Mouse (Mus musculus): ENCODE measurements around the gene Ctf1. TPM values are rescaled to one million over a fixed set of nuclear protein-coding genes. Genes with fewer than 3 reads are reported as not detected.
A peak's percentile ranks its signal among the peaks of the same experiment; 100 is the strongest.
"Not testable (repeated sequence)": the region's sequence is repeated elsewhere in the genome, so short reads cannot be mapped to it uniquely, and the experiment has no call there.

The Ctf1 gene
- polyA plus RNA-seq, 1 experiment from 2014 or later: 5.8 TPM

DNA sequence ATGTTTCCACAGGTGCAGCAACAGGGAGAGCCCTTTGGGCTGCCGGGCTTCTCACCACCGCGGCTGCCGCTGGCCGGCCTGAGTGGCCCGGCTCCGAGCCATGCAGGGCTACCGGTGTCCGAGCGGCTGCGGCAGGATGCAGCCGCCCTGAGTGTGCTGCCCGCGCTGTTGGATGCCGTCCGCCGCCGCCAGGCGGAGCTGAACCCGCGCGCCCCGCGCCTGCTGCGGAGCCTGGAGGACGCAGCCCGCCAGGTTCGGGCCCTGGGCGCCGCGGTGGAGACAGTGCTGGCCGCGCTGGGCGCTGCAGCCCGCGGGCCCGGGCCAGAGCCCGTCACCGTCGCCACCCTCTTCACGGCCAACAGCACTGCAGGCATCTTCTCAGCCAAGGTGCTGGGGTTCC lies 4.5 kb downstream of the Ctf1 start:
- H3K9ac ChIP-seq (replicated peaks): peak overlapping the region; percentile 45
- H3K4me3 ChIP-seq: peak overlapping the region; percentile 39
- peak; percentile 35 for ATAC-seq (replicated peaks)
- no peaks in the 10 kb centered on the region for H3K27me3 ChIP-seq
- peaks cover 25% of the 10 kb centered on the region for H3K4me1 ChIP-seq
- no peaks in the 10 kb centered on the region for H3K9me3 ChIP-seq
- WGBS: 1% methylated on average over 41 of the region's 41 CpGs
- H3K27ac ChIP-seq (replicated peaks): no peak overlapping the region
- H3K36me3 ChIP-seq: no peaks in the 10 kb centered on the region
- peak overlapping the region; percentile 61 for H3K4me2 ChIP-seq (replicated peaks)

- Histone ChIP-seq H3K27ac (replicated peaks) (no peak overlapping the region), H3K9me3 (no peaks in the 10 kb centered on the region), H3K4me3 (no peak overlapping the region), H3K9ac (replicated peaks) (no peak overlapping the region), H3K36me3 (no peaks in the 10 kb centered on the region), H3K27me3 (no peaks in the 10 kb centered on the region), H3K4me1 (peaks cover 13% of the 10 kb centered on the region), H3K4me2 (replicated peaks) (no peak overlapping the region)
- WGBS: 90% methylated on average over 6 of the region's 6 CpGs
- no peak for ATAC-seq (replicated peaks)
These were observed 5.8 kb downstream of the Ctf1 start for GRCm38 (mm10) chr7:127718339-127718738.

- no peak for ATAC-seq (replicated peaks)
- WGBS: 86% methylated on average over 6 of the region's 6 CpGs
- no peak overlapping the region for H3K27ac ChIP-seq (replicated peaks)
These were observed 6.7 kb downstream of the Ctf1 start for GRCm38 (mm10) chr7:127719258-127719657.

GRCm38 (mm10) chr7:127725490-127725889 lies 13.0 kb downstream of the Ctf1 start:
- 32% methylated on average over 2 of the region's 2 CpGs for WGBS
- Histone ChIP-seq H3K9ac (replicated peaks) (no peak overlapping the region), H3K27me3 (no peaks in the 10 kb centered on the region), H3K4me1 (no peaks in the 10 kb centered on the region), H3K4me3 (no peak overlapping the region), H3K36me3 (no peaks in the 10 kb centered on the region), H3K27ac (replicated peaks) (no peak overlapping the region), H3K4me2 (replicated peaks) (no peak overlapping the region), H3K9me3 (no peaks in the 10 kb centered on the region)
- ATAC-seq (replicated peaks): no peak

More at GRCm38 (mm10) chr7:127719258-127719657, 6.7 kb downstream of the Ctf1 start:
- peaks cover 12% of the 10 kb centered on the region for H3K4me1 ChIP-seq
- H3K9me3 ChIP-seq: no peaks in the 10 kb centered on the region
- no peak overlapping the region for H3K9ac ChIP-seq (replicated peaks)
- no peak overlapping the region for H3K4me3 ChIP-seq
- H3K4me2 ChIP-seq (replicated peaks): no peak overlapping the region
- no peaks in the 10 kb centered on the region for H3K27me3 ChIP-seq
- H3K36me3 ChIP-seq: no peaks in the 10 kb centered on the region

DNA sequence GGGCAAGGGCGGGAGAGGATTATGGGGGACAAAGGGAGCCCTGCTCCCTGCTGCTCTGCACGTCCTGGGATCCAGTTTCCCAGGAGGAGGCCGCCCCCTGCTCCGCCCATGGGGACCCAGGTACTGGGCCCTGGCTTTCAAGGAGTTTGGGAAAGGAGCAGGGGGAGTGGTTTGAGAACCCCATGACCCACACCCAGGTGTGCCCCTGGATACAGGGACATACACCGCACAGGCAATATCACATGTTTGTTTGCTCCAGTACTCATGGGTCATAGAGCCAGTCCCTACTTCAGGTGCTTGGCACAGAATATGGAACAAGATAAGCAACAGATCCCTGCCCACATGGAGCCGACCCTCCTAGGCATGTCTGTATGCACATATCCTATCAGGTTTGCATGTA lies 13.4 kb downstream of the Ctf1 start:
- Histone ChIP-seq H3K9me3 (no peaks in the 10 kb centered on the region), H3K4me1 (no peaks in the 10 kb centered on the region), H3K27ac (replicated peaks) (no peak overlapping the region), H3K36me3 (no peaks in the 10 kb centered on the region), H3K27me3 (no peaks in the 10 kb centered on the region), H3K4me3 (no peak overlapping the region), H3K4me2 (replicated peaks) (no peak overlapping the region), H3K9ac (replicated peaks) (no peak overlapping the region)
- WGBS: 49% methylated on average over 6 of the region's 6 CpGs
- ATAC-seq (replicated peaks): no peak

- H3K4me3 ChIP-seq: no peak overlapping the region
- H3K27me3 ChIP-seq: no peaks in the 10 kb centered on the region
- no peak for ATAC-seq (replicated peaks)
- no peaks in the 10 kb centered on the region for H3K36me3 ChIP-seq
- H3K4me1 ChIP-seq: no peaks in the 10 kb centered on the region
- no peak overlapping the region for H3K9ac ChIP-seq (replicated peaks)
- H3K4me2 ChIP-seq (replicated peaks): no peak overlapping the region
- no peak overlapping the region for H3K27ac ChIP-seq (replicated peaks)
- no peaks in the 10 kb centered on the region for H3K9me3 ChIP-seq
- WGBS: 84% methylated on average over 7 of the region's 7 CpGs
These were observed 15.4 kb downstream of the Ctf1 start for GRCm38 (mm10) chr7:127727898-127728297.

DNA sequence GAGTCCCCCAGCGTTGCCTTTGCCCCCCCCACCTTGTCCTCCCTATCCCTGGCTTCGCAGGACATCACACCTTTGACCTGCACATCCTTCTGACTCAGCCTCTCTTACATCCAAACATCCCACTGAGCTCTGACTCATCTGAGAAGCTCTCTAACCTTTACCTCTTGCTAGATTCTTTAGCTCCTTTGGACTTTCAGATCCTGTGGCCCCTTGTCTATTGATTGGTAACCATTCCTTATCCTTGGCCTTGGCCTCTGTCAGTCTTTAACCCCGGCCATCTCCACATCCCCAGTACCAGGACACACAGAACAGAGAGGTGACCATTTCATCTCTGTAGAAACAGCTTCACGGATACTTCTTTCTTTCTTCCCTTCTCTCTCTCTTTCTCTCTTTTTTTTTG lies 17.6 kb downstream of the Ctf1 start:
- H3K27me3 ChIP-seq: no peaks in the 10 kb centered on the region
- no peak overlapping the region for H3K27ac ChIP-seq (replicated peaks)
- WGBS: 65% methylated on average over 4 of the region's 4 CpGs
- no peak overlapping the region for H3K4me2 ChIP-seq (replicated peaks)
- H3K9me3 ChIP-seq: no peaks in the 10 kb centered on the region
- H3K4me1 ChIP-seq: no peaks in the 10 kb centered on the region
- no peak for ATAC-seq (replicated peaks)
- no peak overlapping the region for H3K9ac ChIP-seq (replicated peaks)
- no peak overlapping the region for H3K4me3 ChIP-seq
- H3K36me3 ChIP-seq: no peaks in the 10 kb centered on the region

GRCm38 (mm10) chr7:127732066-127732465 lies 19.5 kb downstream of the Ctf1 start, which contains the start of gene Ctf2:
Ctf2 (minus strand) TSS chr7:127732166.
- ATAC-seq (replicated peaks); H3K36me3 ChIP-seq; H3K9ac ChIP-seq (replicated peaks); H3K4me3 ChIP-seq; H3K27me3 ChIP-seq; H3K4me1 ChIP-seq; H3K27ac ChIP-seq (replicated peaks); H3K4me2 ChIP-seq (replicated peaks); H3K9me3 ChIP-seq: not testable (repeated sequence)
- no CpG with 5 or more reads among the region's 5 CpGs for WGBS

DNA sequence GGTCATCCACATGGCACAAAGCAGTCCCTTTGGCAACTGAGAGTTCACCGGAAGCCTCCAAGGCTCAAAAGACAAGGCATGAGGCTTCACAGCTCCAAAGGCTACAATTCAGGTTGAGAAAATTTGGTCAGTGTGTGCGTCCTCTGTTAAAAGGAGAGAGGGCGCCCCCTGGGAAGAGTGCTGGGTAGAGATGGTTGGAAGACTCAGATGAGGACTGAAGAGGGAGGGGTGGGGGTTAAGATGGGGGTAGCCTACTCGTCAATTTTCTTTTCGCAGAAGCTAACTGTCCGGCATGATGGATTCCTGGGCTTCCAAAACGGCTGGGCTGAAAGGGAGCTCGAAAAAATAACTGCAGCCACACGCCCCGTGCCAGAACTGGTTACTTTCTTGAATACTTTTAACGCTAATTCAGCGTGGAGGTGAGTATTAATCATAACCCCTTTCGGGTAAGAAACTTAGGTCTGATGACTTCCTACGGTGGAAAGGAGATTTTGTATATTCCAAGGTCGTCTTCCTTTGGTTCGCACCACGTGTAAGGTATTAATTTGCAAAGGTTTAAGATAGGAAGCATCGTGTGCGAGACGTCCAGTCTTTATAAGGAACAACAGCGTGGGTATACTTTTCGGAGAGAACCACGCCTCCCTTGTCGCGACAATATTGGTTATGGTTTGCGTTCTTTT lies 32.0 kb downstream of the Ctf1 start, which contains the start of gene Fbxl19:
Gene Fbxl19 (plus strand): TSS at position 178 of the 680 bp plus-strand sequence.
- Histone ChIP-seq H3K4me2 (replicated peaks) (peak within 1 kb of the TSS; percentile 87), H3K27me3 (no peaks in the 10 kb centered on the region), H3K9me3 (no peaks in the 10 kb centered on the region), H3K9ac (replicated peaks) (peak within 1 kb of the TSS; percentile 96), H3K36me3 (peaks cover 11% of the 10 kb centered on the region), H3K4me1 (peaks cover 20% of the 10 kb centered on the region), H3K27ac (replicated peaks) (peak within 1 kb of the TSS; percentile 96), H3K4me3 (peak within 1 kb of the TSS; percentile 95)
- no peak for ATAC-seq (replicated peaks)
- under 1% methylated on average over 26 of the region's 26 CpGs for WGBS

DNA sequence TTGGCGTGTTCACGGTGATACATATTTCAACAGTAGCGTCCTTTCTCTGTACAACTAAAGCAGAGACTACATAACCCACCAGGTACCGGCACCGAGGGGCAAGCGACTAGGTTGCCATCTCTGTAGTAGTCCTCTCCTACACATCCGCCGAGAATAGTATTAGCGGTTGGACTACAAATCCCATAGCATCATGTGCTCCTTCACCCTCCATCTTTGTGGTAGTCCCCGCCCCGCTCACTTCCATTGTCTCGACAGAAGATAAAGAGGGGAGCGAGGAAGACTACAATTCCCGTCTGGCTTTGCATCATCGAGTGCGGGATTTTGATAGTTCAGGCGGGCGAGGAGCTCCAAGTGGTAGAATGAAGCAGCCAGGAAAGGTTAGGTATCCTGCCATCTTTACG lies 32.7 kb downstream of the Ctf1 start:
- WGBS: under 1% methylated on average over 19 of the region's 19 CpGs
- peak overlapping the region; percentile 87 for H3K4me2 ChIP-seq (replicated peaks)
- no peaks in the 10 kb centered on the region for H3K27me3 ChIP-seq
- H3K9me3 ChIP-seq: no peaks in the 10 kb centered on the region
- H3K36me3 ChIP-seq: peaks cover 18% of the 10 kb centered on the region
- ATAC-seq (replicated peaks): peak; percentile 93
- H3K4me3 ChIP-seq: peak overlapping the region; percentile 95
- peak overlapping the region; percentile 96 for H3K27ac ChIP-seq (replicated peaks)
- peaks cover 20% of the 10 kb centered on the region for H3K4me1 ChIP-seq
- H3K9ac ChIP-seq (replicated peaks): peak overlapping the region; percentile 96

DNA sequence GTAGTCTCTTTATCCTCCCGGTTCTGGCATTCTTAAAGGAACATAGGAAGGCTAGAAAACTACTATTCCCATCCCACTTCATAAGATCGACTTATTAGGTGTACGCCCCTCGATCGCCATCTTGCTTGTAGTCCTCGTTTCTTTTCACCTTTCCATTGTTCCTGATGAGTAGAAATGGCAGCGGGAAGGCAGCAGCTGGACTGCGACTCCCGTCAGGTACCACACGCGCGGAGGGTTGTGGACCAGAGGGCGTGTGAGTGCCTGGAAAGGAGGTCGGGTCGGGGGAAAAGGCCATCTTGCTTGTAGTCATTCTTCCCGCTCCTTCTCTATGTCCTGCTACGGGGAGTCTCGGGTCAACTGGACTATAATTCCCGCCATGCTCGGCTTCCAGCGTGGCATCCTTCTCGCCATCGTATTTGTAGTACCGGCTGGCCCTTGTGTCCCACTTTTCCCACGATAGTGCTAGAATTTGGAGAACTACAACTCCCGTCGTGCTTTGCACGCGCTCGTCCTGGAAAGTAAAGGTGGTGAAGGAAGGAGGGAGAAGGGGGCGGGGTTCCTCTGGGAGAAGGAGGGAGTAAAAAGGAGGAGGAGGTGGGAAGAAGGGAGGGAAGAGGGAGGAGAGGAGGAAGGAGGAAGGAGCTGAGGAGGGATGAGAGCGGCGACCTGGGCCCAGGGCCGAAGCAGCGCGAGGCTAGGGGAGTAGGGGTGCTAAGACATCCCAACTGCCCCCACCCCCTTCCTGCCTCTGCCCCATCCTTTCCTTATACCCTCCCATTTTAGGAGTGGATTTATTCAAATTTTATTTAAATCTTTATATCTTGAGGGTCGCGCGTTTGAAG lies 33.3 kb downstream of the Ctf1 start:
- peak; percentile 90 for ATAC-seq (replicated peaks)

More for the DNA sequence above, 33.3 kb downstream of the Ctf1 start:
- no peaks in the 10 kb centered on the region for H3K9me3 ChIP-seq
- H3K27ac ChIP-seq (replicated peaks): peak overlapping the region; percentile 96
- H3K27me3 ChIP-seq: no peaks in the 10 kb centered on the region
- H3K4me3 ChIP-seq: peak overlapping the region; percentile 95
- H3K36me3 ChIP-seq: peaks cover 25% of the 10 kb centered on the region
- peaks cover 20% of the 10 kb centered on the region for H3K4me1 ChIP-seq
- WGBS: under 1% methylated on average over 38 of the region's 39 CpGs
- H3K4me2 ChIP-seq (replicated peaks): peak overlapping the region; percentile 87
- H3K9ac ChIP-seq (replicated peaks): peak overlapping the region; percentile 96
